Mouse (Mus musculus) C2C12 (cell line): ENCODE results near the gene Begain.

Experiments
- CEBPB ChIP-seq: IDR thresholded peaks from one replicate; pipeline ENCODE4 v1.6.1; 2011; ENCODE audit warnings: low read depth, mild to moderate bottlenecking, control low read depth, moderate library complexity
- CTCF ChIP-seq: IDR thresholded peaks from one replicate; pipeline ENCODE4 v1.5.1; 2011; ENCODE audit not compliant: control insufficient read depth, insufficient read depth, insufficient read length
- MYOD1 ChIP-seq: IDR thresholded peaks from one replicate; pipeline ENCODE4 v1.6.1; 2011; ENCODE audit warnings: low read depth; ENCODE audit not compliant: control insufficient read depth, insufficient read length

- TF ChIP-seq CTCF (no peak), MYOD1 (no peak), CEBPB (no peak)
Observed at GRCm38 (mm10) chr12:109115707-109116106, 47.7 kb upstream of the Begain start.
